Mouse (Mus musculus) heart, postnatal 0 days (tissue): ENCODE measurements around the gene Cdc42ep5. TPM values are rescaled to one million over a fixed set of nuclear protein-coding genes. Genes with fewer than 3 reads are reported as not detected.

ENCODE experiments used
- ATAC-seq: fragments of 200-750 bp; cut with Nextera tagmentation; 2 replicates; pipeline ENCODE4 v1.8.0; 2017; ENCODE audit warnings: low read depth, moderate number of reproducible peaks, moderate library complexity; ENCODE audit not compliant: insufficient read depth
- DNase-seq: peaks from one replicate; pipeline ENCODE4 v3.0.0-alpha.2; 2016; ENCODE audit warnings: low spot score
- H3K27ac ChIP-seq: fragments of 300-500 bp; sonication (generic); 2 replicates; pipeline ENCODE4 v1.5.1; 2014; ENCODE audit warnings: low read depth, mild to moderate bottlenecking
- H3K27me3 ChIP-seq: fragments of 300-500 bp; sonication (generic); 2 replicates; pipeline ENCODE4 v1.6.1; 2014; ENCODE audit warnings: low read length, mixed read lengths; ENCODE audit not compliant: control insufficient read depth, insufficient read depth
- H3K36me3 ChIP-seq: fragments of 300-500 bp; sonication (generic); replicated peaks from 2 replicates; pipeline ENCODE4 v1.6.1; 2014; ENCODE audit warnings: low read length, mixed read lengths; ENCODE audit not compliant: control insufficient read depth, insufficient read depth
- H3K4me1 ChIP-seq: fragments of 300-500 bp; sonication (generic); 2 replicates; pipeline ENCODE4 v1.6.1; 2014; ENCODE audit warnings: antibody characterized with exemption; ENCODE audit not compliant: control insufficient read depth, insufficient read depth
- H3K4me2 ChIP-seq: fragments of 300-500 bp; sonication (generic); 2 replicates; pipeline ENCODE4 v1.6.1; 2014; ENCODE audit warnings: low read depth, mild to moderate bottlenecking, low read length, moderate library complexity
- H3K4me3 ChIP-seq: fragments of 300-500 bp; sonication (generic); 2 replicates; pipeline ENCODE4 v1.5.1; 2014; ENCODE audit warnings: low read depth, low read length
- H3K9ac ChIP-seq: fragments of 300-500 bp; sonication (generic); replicated peaks from 2 replicates; pipeline ENCODE4 v1.6.1; 2014; ENCODE audit warnings: low read depth, low read length, mixed read lengths
- H3K9me3 ChIP-seq: fragments of 300-500 bp; sonication (generic); replicated peaks from 2 replicates; pipeline ENCODE4 v1.6.1; 2016; ENCODE audit warnings: low read length; ENCODE audit not compliant: control insufficient read depth
- CTCF ChIP-seq: IDR thresholded peaks from 2 replicates; pipeline ENCODE4 v1.5.1; 2016; ENCODE audit warnings: antibody characterized with exemption, control low read depth, low read depth
- EP300 ChIP-seq: IDR thresholded peaks from 2 replicates; pipeline ENCODE4 v1.6.1; 2016; ENCODE audit warnings: antibody characterized with exemption, low read depth
- WGBS: fragments of 180-500 bp; shearing (Covaris S2); extraction: QIAGEN DNeasy Blood & Tissue Kit; methylation state at CpG from one replicate; pipeline ENCODE4 v1.1.7; 2014; 5-methylcytosine and 5-hydroxymethylcytosine counted together
- polyA plus RNA-seq: library from polyadenylated mRNA; unstranded; fragments of >200 nt; fragmentation: Nextera tagmentation; extraction: Ambion mirVana; gene quantifications from 2 replicates; pipeline ENCODE4 v1.2.1, GENCODE M21; 2015
- total RNA-seq: library from RNA; depleted of rRNA; stranded (reverse); fragments of >200 nt; gene quantifications from 2 replicates; pipeline ENCODE4 v1.2.3, GENCODE M21; 2014; ENCODE audit warnings: low replicate concordance

Gene Cdc42ep5
- total and polyA plus RNA-seq, 2 experiments from 2014 or later, result 21.0 to 37.4 TPM

DNA sequence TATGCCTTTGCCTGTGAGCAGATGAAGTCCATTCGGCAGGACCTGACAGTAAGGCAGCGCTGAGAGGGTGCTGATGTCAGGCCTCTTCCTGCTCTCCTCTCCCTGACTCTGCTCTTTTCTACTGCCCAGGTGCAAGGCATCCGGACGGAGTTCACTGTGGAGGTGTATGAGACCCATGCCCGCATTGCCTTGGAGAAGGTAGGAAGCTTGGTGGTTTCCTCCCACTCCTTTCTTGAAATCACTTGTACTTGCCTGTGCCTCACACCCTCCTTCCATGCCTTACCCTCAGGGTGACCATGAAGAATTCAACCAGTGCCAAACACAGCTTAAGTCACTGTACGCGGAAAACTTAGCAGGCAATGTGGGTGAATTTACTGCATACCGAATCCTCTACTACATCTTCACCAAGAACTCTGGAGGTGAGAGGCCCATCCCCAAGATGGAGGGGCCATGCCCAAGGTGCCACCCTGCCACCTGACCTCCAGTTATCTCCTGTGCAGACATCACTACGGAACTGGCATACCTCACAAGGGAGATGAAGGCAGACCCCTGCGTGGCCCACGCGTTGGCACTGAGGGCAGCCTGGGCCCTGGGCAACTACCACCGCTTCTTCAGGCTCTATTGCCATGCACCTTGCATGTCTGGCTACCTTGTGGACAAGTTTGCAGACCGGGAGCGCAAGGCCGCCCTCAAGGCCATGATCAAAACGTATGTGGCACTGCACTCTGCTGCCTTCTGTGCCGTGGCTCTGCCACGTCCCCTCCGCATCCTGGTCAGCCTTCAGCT lies 19.7 kb downstream of the Cdc42ep5 start:
- no peak overlapping the region for H3K4me3 ChIP-seq
- no peaks in the 10 kb centered on the region for H3K9me3 ChIP-seq
- no peaks in the 10 kb centered on the region for H3K27me3 ChIP-seq
- 95% methylated on average over 20 of the region's 20 CpGs for WGBS
- no peak overlapping the region for H3K4me2 ChIP-seq
- H3K9ac ChIP-seq, result no peak overlapping the region
- H3K27ac ChIP-seq, result no peak overlapping the region
- DNase-seq, result no peak
- H3K36me3 ChIP-seq, result peaks cover 76% of the 10 kb centered on the region
- ATAC-seq, result no peak
- TF ChIP-seq EP300, result no peak
- TF ChIP-seq CTCF, result no peak
- H3K4me1 ChIP-seq, result peaks cover 7% of the 10 kb centered on the region; the same call in 1 of the 2 replicates

GRCm38 (mm10) chr7:4144046-4144445 lies 20.6 kb downstream of the Cdc42ep5 start:
- no peak for DNase-seq
- Histone ChIP-seq H3K4me3 (no peak overlapping the region), H3K27ac (no peak overlapping the region), H3K4me2 (no peak overlapping the region), H3K36me3 (peaks cover 85% of the 10 kb centered on the region), H3K4me1 (peaks cover 7% of the 10 kb centered on the region; the same call in 1 of the 2 replicates), H3K9me3 (no peaks in the 10 kb centered on the region), H3K27me3 (no peaks in the 10 kb centered on the region), H3K9ac (no peak overlapping the region)
- 93% methylated on average over 13 of the region's 13 CpGs for WGBS
- no peak for ATAC-seq
- TF ChIP-seq CTCF (no peak), EP300 (no peak)

GRCm38 (mm10) chr7:4143506-4143905 lies 21.2 kb downstream of the Cdc42ep5 start:
- Histone ChIP-seq H3K4me2 (no peak overlapping the region), H3K4me1 (peaks cover 3% of the 10 kb centered on the region; the same call in 1 of the 2 replicates), H3K27me3 (no peaks in the 10 kb centered on the region), H3K9me3 (no peaks in the 10 kb centered on the region), H3K9ac (no peak overlapping the region), H3K4me3 (no peak overlapping the region), H3K27ac (no peak overlapping the region), H3K36me3 (peaks cover 91% of the 10 kb centered on the region)
- DNase-seq (no peak), ATAC-seq (no peak)
- TF ChIP-seq EP300, result no peak
- WGBS, result 94% methylated on average over 19 of the region's 19 CpGs

GRCm38 (mm10) chr7:4142796-4143445 lies 21.7 kb downstream of the Cdc42ep5 start:
- TF ChIP-seq CTCF (no peak), EP300 (no peak)
- whole genome bisulfite sequencing, result 93% methylated on average over 10 of the region's 10 CpGs

GRCm38 (mm10) chr7:4141648-4142325 lies 22.9 kb downstream of the Cdc42ep5 start:
- peaks cover 87% of the 10 kb centered on the region for H3K36me3 ChIP-seq
- WGBS, result 85% methylated on average over 6 of the region's 6 CpGs
- ATAC-seq (no peak), DNase-seq (no peak)
- no peak overlapping the region for H3K4me3 ChIP-seq
- no peak overlapping the region for H3K9ac ChIP-seq
- no peak overlapping the region for H3K4me2 ChIP-seq
- H3K27ac ChIP-seq, result no peak overlapping the region
- H3K27me3 ChIP-seq, result no peaks in the 10 kb centered on the region
- TF ChIP-seq CTCF, result no peak
- TF ChIP-seq EP300, result no peak
- H3K4me1 ChIP-seq, result peaks cover 7% of the 10 kb centered on the region; the same call in 1 of the 2 replicates
- no peaks in the 10 kb centered on the region for H3K9me3 ChIP-seq

More at GRCm38 (mm10) chr7:4142796-4143445, 21.7 kb downstream of the Cdc42ep5 start:
- Histone ChIP-seq H3K4me1 (peaks cover 3% of the 10 kb centered on the region; the same call in 1 of the 2 replicates), H3K9ac (no peak overlapping the region), H3K27ac (no peak overlapping the region), H3K4me3 (no peak overlapping the region), H3K4me2 (no peak overlapping the region), H3K9me3 (no peaks in the 10 kb centered on the region), H3K36me3 (peaks cover 95% of the 10 kb centered on the region), H3K27me3 (no peaks in the 10 kb centered on the region)
- ATAC-seq (no peak), DNase-seq (no peak)
